In the genomic region with DNA sequence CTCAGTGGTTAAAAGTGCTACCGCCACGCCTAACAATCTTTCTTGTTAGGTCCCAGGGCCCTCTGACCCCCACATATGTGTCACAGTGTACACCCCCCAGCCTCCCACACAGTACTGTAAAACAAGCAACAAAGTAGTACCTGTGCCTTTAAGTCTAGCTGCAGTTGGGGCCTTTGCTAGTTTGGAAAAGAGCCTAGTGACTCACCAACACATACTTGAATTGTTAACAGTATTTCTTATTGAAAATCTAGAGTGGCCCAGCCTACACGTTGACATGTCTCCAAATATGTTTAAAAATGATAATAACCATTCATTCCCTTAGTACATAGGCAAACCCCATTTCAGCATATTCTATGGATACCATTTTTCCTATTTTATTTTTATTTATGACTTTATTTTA, we compare ENCODE assay signal across 23 mouse cellular contexts. TPM values are rescaled to one million over a fixed set of nuclear protein-coding genes. Genes with fewer than 3 reads are reported as not detected.
DNase-seq lines count a peak whose midpoint lies in the region; ATAC-seq and TF ChIP-seq lines count a peak whose summit lies in the region.
"Had no signal": no experiment of that assay in that cellular context is flagged by ENCODE, and none has a peak within 500 bp of the region (broad histone marks: within the 10 kb centered on the region; RNA-seq: fewer than 3 reads in every experiment).

No protein-coding gene starts in this region.

- no peak for TF ChIP-seq CTCF in embryonic fibroblast, embryonic 13.5 days (IDR thresholded peaks at IDR 0.05; ENCODE audit: borderline replicate concordance, insufficient read depth, low read length)

- H3K9ac ChIP-seq in heart, embryonic 11.5 days (ENCODE audit: low read depth, low read length), result no peak overlapping the region
- H3K9ac ChIP-seq in midbrain, embryonic 11.5 days (ENCODE audit: low read length), result no peak overlapping the region
- H3K9ac ChIP-seq in midbrain, embryonic 16.5 days (ENCODE audit: low read depth, low read length), result no peak overlapping the region
- H3K9ac ChIP-seq: embryonic facial prominence, embryonic 13.5 days; embryonic facial prominence, embryonic 15.5 days; forebrain, embryonic 12.5 days had no signal

- 85% methylated on average over 3 of the region's 3 CpGs for WGBS in heart, embryonic 11.5 days (ENCODE audit: insufficient replicate concordance)
- WGBS in midbrain, embryonic 11.5 days, result 95% methylated on average over 3 of the region's 3 CpGs
- 99% methylated on average over 3 of the region's 3 CpGs for WGBS in midbrain, embryonic 16.5 days

- no peak overlapping the region for H3K27ac ChIP-seq in heart, embryonic 11.5 days (ENCODE audit: low read depth, low read length)
- H3K27ac ChIP-seq in midbrain, embryonic 11.5 days (ENCODE audit: low read depth, low read length), result no peak overlapping the region
- H3K27ac ChIP-seq in midbrain, embryonic 16.5 days (ENCODE audit: low read length), result no peak overlapping the region
- H3K27ac ChIP-seq in embryonic fibroblast, embryonic 13.5 days (ENCODE audit: insufficient read depth, low read length), result peak overlapping the region; percentile 64
- H3K27ac ChIP-seq: embryonic facial prominence, embryonic 13.5 days; embryonic facial prominence, embryonic 15.5 days; forebrain, embryonic 10.5 days; forebrain, embryonic 12.5 days had no signal

- peak; percentile 42 for DNase-seq in heart, adult 11 months
- peak; percentile 75 for DNase-seq in midbrain, embryonic 11.5 days (ENCODE audit: low spot score, missing footprints)
- DNase-seq in kidney, postnatal 10 days, result no peak
- DNase-seq in testis, postnatal 14 days (ENCODE audit: low spot score), result no peak
- DNase-seq: adrenal gland, adult 8-10 months; adrenal gland, postnatal 14 days; adrenal gland, postnatal 36 days; cerebellum, adult 11-12 months; cerebellum, adult 2 months; cerebellum, adult 9-10 months; cerebellum, postnatal 10 days; cerebellum, postnatal 25 days had no signal

- H3K4me1 ChIP-seq in heart, embryonic 11.5 days (ENCODE audit: control insufficient read depth, insufficient read depth, low read length), result no peaks in the 10 kb centered on the region
- H3K4me1 ChIP-seq in midbrain, embryonic 11.5 days (ENCODE audit: control insufficient read depth, insufficient read depth, low read length), result no peaks in the 10 kb centered on the region
- no peaks in the 10 kb centered on the region for H3K4me1 ChIP-seq in midbrain, embryonic 16.5 days (ENCODE audit: control insufficient read depth, insufficient read depth, low read length)
- H3K4me1 ChIP-seq in embryonic fibroblast, embryonic 13.5 days (ENCODE audit: control insufficient read depth, insufficient read depth, low read length), result no peaks in the 10 kb centered on the region
- H3K4me1 ChIP-seq: embryonic facial prominence, embryonic 13.5 days; embryonic facial prominence, embryonic 15.5 days; forebrain, embryonic 10.5 days; forebrain, embryonic 12.5 days had no signal

- TF ChIP-seq POLR2A in embryonic fibroblast, embryonic 13.5 days (IDR thresholded peaks at IDR 0.05; ENCODE audit: low read depth, low read length), result no peak

- no peak overlapping the region for H3K4me3 ChIP-seq in heart, embryonic 11.5 days (ENCODE audit: low read depth, low read length)
- H3K4me3 ChIP-seq in midbrain, embryonic 11.5 days (ENCODE audit: low read depth, low read length), result no peak overlapping the region
- no peak overlapping the region for H3K4me3 ChIP-seq in midbrain, embryonic 16.5 days (ENCODE audit: low read depth, low read length)
- no peak overlapping the region for H3K4me3 ChIP-seq in embryonic fibroblast, embryonic 13.5 days (ENCODE audit: insufficient read depth, low read length)
- H3K4me3 ChIP-seq: embryonic facial prominence, embryonic 13.5 days; embryonic facial prominence, embryonic 15.5 days; forebrain, embryonic 10.5 days; forebrain, embryonic 12.5 days had no signal

- H3K36me3 ChIP-seq in heart, embryonic 11.5 days (ENCODE audit: control insufficient read depth, insufficient read depth, low read length), result peaks cover 34% of the 10 kb centered on the region
- peaks cover 13% of the 10 kb centered on the region for H3K36me3 ChIP-seq in midbrain, embryonic 11.5 days (ENCODE audit: control insufficient read depth, insufficient read depth, low read length)
- H3K36me3 ChIP-seq in midbrain, embryonic 16.5 days (ENCODE audit: control insufficient read depth, insufficient read depth, low read length), result peaks cover 51% of the 10 kb centered on the region

- no peaks in the 10 kb centered on the region for H3K9me3 ChIP-seq in heart, embryonic 11.5 days (replicated peaks; ENCODE audit: control insufficient read depth, low read length)
- no peaks in the 10 kb centered on the region for H3K9me3 ChIP-seq in midbrain, embryonic 11.5 days (ENCODE audit: control insufficient read depth, low read length)
- H3K9me3 ChIP-seq in midbrain, embryonic 16.5 days (replicated peaks; ENCODE audit: control insufficient read depth, low read length, poor library complexity, severe bottlenecking), result no peaks in the 10 kb centered on the region
- H3K9me3 ChIP-seq: embryonic facial prominence, embryonic 13.5 days; embryonic facial prominence, embryonic 15.5 days; forebrain, embryonic 10.5 days; forebrain, embryonic 12.5 days had no signal

- H3K4me2 ChIP-seq in heart, embryonic 11.5 days, result no peak overlapping the region
- H3K4me2 ChIP-seq in midbrain, embryonic 11.5 days, result no peak overlapping the region
- no peak overlapping the region for H3K4me2 ChIP-seq in midbrain, embryonic 16.5 days (ENCODE audit: low read length)
- H3K4me2 ChIP-seq: embryonic facial prominence, embryonic 13.5 days; embryonic facial prominence, embryonic 15.5 days; forebrain, embryonic 12.5 days had no signal

- H3K27me3 ChIP-seq in heart, embryonic 11.5 days (ENCODE audit: control insufficient read depth, insufficient read depth, low read length), result no peaks in the 10 kb centered on the region
- no peaks in the 10 kb centered on the region for H3K27me3 ChIP-seq in midbrain, embryonic 11.5 days (ENCODE audit: control insufficient read depth, insufficient read depth, low read length)
- H3K27me3 ChIP-seq in midbrain, embryonic 16.5 days (ENCODE audit: control insufficient read depth, insufficient read depth, low read depth, low read length), result no peaks in the 10 kb centered on the region
- H3K27me3 ChIP-seq: embryonic facial prominence, embryonic 13.5 days; embryonic facial prominence, embryonic 15.5 days; forebrain, embryonic 12.5 days; Patski had no signal

- no peak for ATAC-seq in heart, embryonic 11.5 days (replicated peaks; ENCODE audit: insufficient number of reproducible peaks, low FRiP score, low TSS enrichment)
- ATAC-seq in midbrain, embryonic 11.5 days (ENCODE audit: low FRiP score), result no peak
- ATAC-seq in midbrain, embryonic 16.5 days, result no peak
- ATAC-seq: activated CD4-positive, CD25-positive, alpha-beta regulatory T cell, adult 4 months; forebrain, embryonic 14.5 days; forebrain, embryonic 16.5 days; Patski had no signal

RNA-seq across cellular contexts. Expression of a gene that starts 27.0 kb away (rescaled TPM):
- 59.4 and 62.4 TPM in 2 replicates for polyA plus RNA-seq in heart, embryonic 11.5 days (2014; fragmentation: Nextera tagmentation; extraction: Ambion mirVana)
- polyA plus RNA-seq in midbrain, embryonic 11.5 days (2014; fragmentation: Nextera tagmentation; extraction: Ambion mirVana), result 70.1 and 71.1 TPM in 2 replicates
- 78.7 and 87.5 TPM in 2 replicates for polyA plus RNA-seq in midbrain, embryonic 16.5 days (2015; fragmentation: Nextera tagmentation; extraction: Ambion mirVana)
- 89.2 and 89.6 TPM in 2 replicates for polyA plus RNA-seq in embryonic fibroblast, embryonic 13.5 days (2011; ENCODE audit: insufficient read length, low read depth, missing spikeins)

RNA-seq across cellular contexts. Expression of a gene that starts 57.4 kb away (rescaled TPM):
- 0.03 TPM in 1 of 2 replicates, not detected in the other for polyA plus RNA-seq in heart, embryonic 11.5 days (2014; fragmentation: Nextera tagmentation; extraction: Ambion mirVana)
- polyA plus RNA-seq in midbrain, embryonic 11.5 days (2014; fragmentation: Nextera tagmentation; extraction: Ambion mirVana), result 0.40 TPM in 1 of 2 replicates, not detected in the other
- 0.05 and 0.50 TPM in 2 replicates for polyA plus RNA-seq in midbrain, embryonic 16.5 days (2015; fragmentation: Nextera tagmentation; extraction: Ambion mirVana)
- 0.13 TPM in 1 of 2 replicates, not detected in the other for polyA plus RNA-seq in embryonic fibroblast, embryonic 13.5 days (2011; ENCODE audit: insufficient read length, low read depth, missing spikeins)

Comparison
In these comparisons a context has a peak if more than half of its experiments do, and no peak if none do; other contexts are left out.
1. DNase-seq: peak in heart, adult 11 months (single experiment) and midbrain, embryonic 11.5 days (single experiment); none in kidney, postnatal 10 days (single experiment) and testis, postnatal 14 days (single experiment).